Mouse (Mus musculus): ENCODE data around the gene Cstb. TPM values are rescaled to one million over a fixed set of nuclear protein-coding genes. Genes with fewer than 3 reads are reported as not detected.
A peak's percentile ranks its signal among the peaks of the same experiment; 100 is the strongest.
"Not testable (repeated sequence)": the region's sequence is repeated elsewhere in the genome, so short reads cannot be mapped to it uniquely, and the experiment has no call there.

Gene Cstb
- polyA plus RNA-seq, 1 experiment from 2014 or later = 96.6 TPM

DNA sequence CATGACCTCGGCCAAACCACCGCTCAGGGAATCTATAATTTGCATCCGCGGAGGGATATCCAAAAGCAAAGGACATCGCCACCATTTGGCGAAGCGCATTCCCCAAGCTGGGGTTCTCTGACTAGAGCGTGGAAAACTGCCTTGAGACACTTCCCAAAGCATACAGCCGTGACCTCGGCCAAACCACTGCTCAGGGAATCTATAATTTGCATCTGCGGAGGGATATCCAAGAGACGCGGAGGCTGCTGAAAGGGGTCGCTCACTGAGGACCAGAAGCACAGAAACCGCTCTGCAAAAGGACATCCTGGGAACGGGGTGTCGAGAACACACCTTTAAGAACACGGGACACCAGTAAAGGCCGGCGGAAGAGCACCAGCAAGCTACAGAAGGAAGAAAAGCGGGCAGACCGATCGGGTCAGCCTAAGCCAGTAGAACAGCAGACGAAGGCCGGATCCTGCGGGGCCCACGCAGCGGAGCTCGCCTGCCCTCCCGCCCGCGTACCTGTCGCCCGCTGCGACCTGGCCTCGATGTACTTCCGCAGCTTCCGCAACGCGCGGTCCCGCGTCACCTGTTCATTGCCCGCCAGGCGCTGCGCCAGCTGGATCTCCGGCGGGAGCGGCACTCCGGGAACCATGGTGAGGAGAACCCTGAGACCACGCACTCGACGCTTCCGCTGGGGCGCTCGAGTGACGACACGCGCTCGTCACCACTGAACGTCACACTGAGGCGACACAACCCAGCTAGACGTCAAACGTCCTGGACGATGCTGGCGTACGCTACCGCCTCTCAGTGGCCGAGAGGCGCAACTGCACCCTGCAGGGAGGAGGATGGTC, 12.9 kb upstream of the Cstb start, which contains the start of gene Rrp1:
Rrp1 (minus strand) TSS at position 725 of the 833 bp plus-strand sequence.
- peak; percentile 97 for ATAC-seq
- under 1% methylated on average over 70 of the region's 70 CpGs for WGBS
- Histone ChIP-seq H3K9ac (replicated peaks; ENCODE audit: low read depth, low read length) (peak within 1 kb of the TSS; percentile 87), H3K36me3 (ENCODE audit: control insufficient read depth, insufficient read depth) (peaks cover 16% of the 10 kb centered on the region), H3K4me3 (replicated peaks; ENCODE audit: low read length) (peak within 1 kb of the TSS; percentile 94), H3K9me3 (ENCODE audit: control insufficient read depth, low read length) (no peaks in the 10 kb centered on the region), H3K27me3 (replicated peaks; ENCODE audit: control insufficient read depth, insufficient read depth, low read length) (no peaks in the 10 kb centered on the region), H3K27ac (ENCODE audit: low read length) (peak within 1 kb of the TSS; percentile 87), H3K4me1 (replicated peaks; ENCODE audit: control insufficient read depth, insufficient read depth, low read length) (peaks cover 15% of the 10 kb centered on the region), H3K4me2 (ENCODE audit: low read length) (peak within 1 kb of the TSS; percentile 85)

DNA sequence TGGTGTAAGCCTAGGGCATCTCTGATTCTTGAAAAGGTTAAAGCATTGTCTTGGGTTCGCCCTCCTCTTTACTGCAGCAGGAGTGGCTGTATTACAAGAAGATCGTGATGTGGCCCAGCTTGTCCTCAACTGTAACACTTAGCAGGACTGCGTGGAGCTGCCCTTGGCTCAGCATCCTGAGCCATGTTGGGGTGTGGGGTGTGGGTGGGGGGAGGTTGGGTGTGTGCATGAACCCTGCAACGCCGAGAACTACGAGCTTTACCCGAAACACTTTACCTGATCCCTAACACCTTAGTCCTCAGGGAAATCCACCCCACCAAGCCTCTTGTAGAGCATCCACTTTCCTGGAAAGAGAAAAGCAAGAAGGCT, 12.3 kb upstream of the Cstb start:
- H3K9ac ChIP-seq (replicated peaks; ENCODE audit: low read depth, low read length) = peak overlapping the region; percentile 87; the same call in 1 of the 2 replicates
- WGBS = 42% methylated on average over 7 of the region's 7 CpGs
- peaks cover 16% of the 10 kb centered on the region for H3K36me3 ChIP-seq (ENCODE audit: control insufficient read depth, insufficient read depth)
- H3K27ac ChIP-seq (ENCODE audit: low read length) = no peak overlapping the region; the same call in 1 of the 2 replicates
- no peak; the same call in 1 of the 2 replicates for ATAC-seq
- no peaks in the 10 kb centered on the region for H3K9me3 ChIP-seq (ENCODE audit: control insufficient read depth, low read length)
- H3K4me1 ChIP-seq (replicated peaks; ENCODE audit: control insufficient read depth, insufficient read depth, low read length) = peaks cover 15% of the 10 kb centered on the region
- H3K4me2 ChIP-seq (ENCODE audit: low read length) = peak overlapping the region; percentile 85
- H3K27me3 ChIP-seq (replicated peaks; ENCODE audit: control insufficient read depth, insufficient read depth, low read length) = no peaks in the 10 kb centered on the region
- peak overlapping the region; percentile 94 for H3K4me3 ChIP-seq (replicated peaks; ENCODE audit: low read length)

DNA sequence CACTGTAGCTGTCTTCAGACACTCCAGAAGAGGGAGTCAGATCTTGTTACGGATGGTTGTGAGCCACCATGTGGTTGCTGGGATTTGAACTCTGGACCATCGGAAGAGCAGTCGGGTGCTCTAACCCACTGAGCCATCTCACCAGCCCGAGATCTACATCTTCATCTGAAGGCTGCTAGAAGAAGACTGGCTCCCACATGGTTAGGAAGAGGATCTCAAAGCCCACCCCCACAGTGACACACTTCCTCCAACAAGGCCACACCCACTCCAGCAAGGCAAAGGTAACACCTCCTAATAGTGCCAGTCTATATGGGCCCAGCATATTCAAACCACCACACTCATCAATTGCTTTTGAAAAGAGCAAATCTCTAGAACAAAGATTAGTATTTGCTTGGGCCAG, 10.5 kb upstream of the Cstb start:
- peaks cover 15% of the 10 kb centered on the region for H3K4me1 ChIP-seq (replicated peaks; ENCODE audit: control insufficient read depth, insufficient read depth, low read length)
- H3K9me3 ChIP-seq (ENCODE audit: control insufficient read depth, low read length); H3K9ac ChIP-seq (replicated peaks; ENCODE audit: low read depth, low read length); H3K27ac ChIP-seq (ENCODE audit: low read length); H3K4me3 ChIP-seq (replicated peaks; ENCODE audit: low read length); ATAC-seq; H3K4me2 ChIP-seq (ENCODE audit: low read length); H3K27me3 ChIP-seq (replicated peaks; ENCODE audit: control insufficient read depth, insufficient read depth, low read length); H3K36me3 ChIP-seq (ENCODE audit: control insufficient read depth, insufficient read depth): not testable (repeated sequence)
- 83% methylated on average over 3 of the region's 4 CpGs for WGBS

DNA sequence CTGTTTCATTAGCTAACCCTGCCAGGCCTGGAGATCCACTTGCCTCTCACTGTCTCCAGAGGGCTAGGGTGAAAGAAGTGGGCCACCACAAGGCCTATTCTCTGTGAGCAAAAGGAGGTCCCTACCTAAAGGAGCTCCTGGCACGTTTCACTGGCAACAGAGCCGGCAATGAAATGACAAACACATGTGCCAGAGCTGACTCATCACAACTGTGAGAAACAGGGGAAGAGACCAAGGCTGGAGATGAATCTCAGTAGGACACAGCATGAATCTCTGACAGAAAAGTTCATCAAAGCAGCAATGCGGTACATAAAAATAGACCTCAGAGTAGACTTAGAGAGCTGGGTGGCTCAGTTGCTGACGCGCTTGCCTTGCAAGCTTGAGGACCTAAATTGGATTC, 7.6 kb upstream of the Cstb start:
- ATAC-seq = no peak
- Histone ChIP-seq H3K4me3 (replicated peaks; ENCODE audit: low read length) (no peak overlapping the region), H3K36me3 (ENCODE audit: control insufficient read depth, insufficient read depth) (no peaks in the 10 kb centered on the region), H3K4me2 (ENCODE audit: low read length) (no peak overlapping the region), H3K4me1 (replicated peaks; ENCODE audit: control insufficient read depth, insufficient read depth, low read length) (peaks cover 3% of the 10 kb centered on the region; the same call in 1 of the 2 replicates), H3K27me3 (replicated peaks; ENCODE audit: control insufficient read depth, insufficient read depth, low read length) (no peaks in the 10 kb centered on the region), H3K27ac (ENCODE audit: low read length) (no peak overlapping the region), H3K9me3 (ENCODE audit: control insufficient read depth, low read length) (no peaks in the 10 kb centered on the region), H3K9ac (replicated peaks; ENCODE audit: low read depth, low read length) (no peak overlapping the region)
- 61% methylated on average over 5 of the region's 5 CpGs for WGBS

DNA sequence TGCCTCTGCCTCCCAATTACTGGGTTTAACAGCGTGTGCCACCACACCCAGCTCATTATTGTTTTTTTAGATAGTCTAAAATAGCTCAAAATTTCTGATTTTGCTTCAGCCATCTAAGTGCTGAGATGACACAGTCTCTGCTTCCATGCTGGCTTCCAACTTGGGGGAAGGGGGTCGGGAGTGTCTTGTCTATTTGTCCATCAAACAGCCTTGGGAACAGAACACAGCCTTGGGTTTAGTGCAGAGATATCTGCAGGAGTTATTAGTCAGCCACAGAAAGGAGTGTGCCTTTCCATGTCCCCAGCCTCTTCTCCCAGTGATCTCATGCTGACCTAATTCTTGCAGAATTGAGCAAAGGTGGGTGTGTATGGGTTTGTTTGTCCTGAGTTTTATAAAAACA, 6.7 kb upstream of the Cstb start:
- ATAC-seq = no peak
- H3K9ac ChIP-seq (replicated peaks; ENCODE audit: low read depth, low read length) = no peak overlapping the region
- no peaks in the 10 kb centered on the region for H3K27me3 ChIP-seq (replicated peaks; ENCODE audit: control insufficient read depth, insufficient read depth, low read length)
- no peak overlapping the region for H3K4me3 ChIP-seq (replicated peaks; ENCODE audit: low read length)
- H3K4me2 ChIP-seq (ENCODE audit: low read length) = no peak overlapping the region
- no peaks in the 10 kb centered on the region for H3K4me1 ChIP-seq (replicated peaks; ENCODE audit: control insufficient read depth, insufficient read depth, low read length)
- no peak overlapping the region for H3K27ac ChIP-seq (ENCODE audit: low read length)
- no peaks in the 10 kb centered on the region for H3K9me3 ChIP-seq (ENCODE audit: control insufficient read depth, low read length)
- WGBS = 83% methylated on average over 2 of the region's 2 CpGs
- no peaks in the 10 kb centered on the region for H3K36me3 ChIP-seq (ENCODE audit: control insufficient read depth, insufficient read depth)

DNA sequence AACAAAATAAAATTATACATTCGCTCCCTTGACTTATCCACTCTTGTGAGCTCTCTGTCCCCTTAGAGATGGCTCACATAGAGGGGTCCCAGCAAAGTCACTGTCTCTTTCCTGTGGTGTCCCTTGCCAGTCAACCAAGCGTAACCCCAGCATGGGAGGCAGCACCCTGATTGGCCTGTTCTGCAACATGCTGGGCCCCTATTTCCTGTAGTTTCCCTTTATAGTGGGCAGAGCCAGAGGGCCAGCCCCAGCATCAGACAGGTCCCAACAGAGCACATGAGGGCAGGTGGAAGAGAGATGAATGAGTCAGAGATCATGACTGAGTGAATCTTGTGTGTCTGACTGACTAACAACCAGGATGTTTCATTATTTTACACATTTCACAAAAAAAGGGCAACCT, 4.5 kb upstream of the Cstb start:
- Histone ChIP-seq H3K9ac (replicated peaks; ENCODE audit: low read depth, low read length) (no peak overlapping the region), H3K4me2 (ENCODE audit: low read length) (no peak overlapping the region), H3K9me3 (ENCODE audit: control insufficient read depth, low read length) (no peaks in the 10 kb centered on the region), H3K27me3 (replicated peaks; ENCODE audit: control insufficient read depth, insufficient read depth, low read length) (no peaks in the 10 kb centered on the region), H3K27ac (ENCODE audit: low read length) (no peak overlapping the region), H3K36me3 (ENCODE audit: control insufficient read depth, insufficient read depth) (no peaks in the 10 kb centered on the region), H3K4me1 (replicated peaks; ENCODE audit: control insufficient read depth, insufficient read depth, low read length) (peaks cover 6% of the 10 kb centered on the region), H3K4me3 (replicated peaks; ENCODE audit: low read length) (no peak overlapping the region)
- whole genome bisulfite sequencing = 82% methylated on average over 2 of the region's 2 CpGs
- ATAC-seq = no peak

DNA sequence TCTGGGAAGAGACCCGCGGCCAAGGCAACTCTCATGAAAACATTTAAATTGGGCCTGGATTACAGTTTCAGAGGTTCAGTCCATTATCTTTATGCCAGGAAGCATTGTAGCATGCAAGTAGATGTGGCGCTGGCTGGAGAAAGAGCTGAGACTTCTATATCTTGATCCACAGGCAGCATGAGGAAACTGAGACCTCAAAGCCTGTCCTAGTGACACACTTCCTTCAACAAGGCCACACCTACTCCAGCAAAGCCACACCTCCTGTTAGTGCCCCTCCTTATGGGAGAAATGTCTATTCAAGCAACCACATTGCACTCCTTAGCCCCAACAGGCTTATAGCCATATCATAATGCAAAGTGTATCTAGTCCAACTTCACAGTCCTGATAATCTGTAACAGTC, 2.9 kb upstream of the Cstb start:
- Histone ChIP-seq H3K4me2 (ENCODE audit: low read length) (no peak overlapping the region), H3K9ac (replicated peaks; ENCODE audit: low read depth, low read length) (no peak overlapping the region), H3K36me3 (ENCODE audit: control insufficient read depth, insufficient read depth) (peaks cover under 1% of the 10 kb centered on the region; the same call in 1 of the 2 replicates), H3K4me3 (replicated peaks; ENCODE audit: low read length) (no peak overlapping the region), H3K27ac (ENCODE audit: low read length) (no peak overlapping the region), H3K4me1 (replicated peaks; ENCODE audit: control insufficient read depth, insufficient read depth, low read length) (peaks cover 17% of the 10 kb centered on the region), H3K27me3 (replicated peaks; ENCODE audit: control insufficient read depth, insufficient read depth, low read length) (no peaks in the 10 kb centered on the region), H3K9me3 (ENCODE audit: control insufficient read depth, low read length) (no peaks in the 10 kb centered on the region)
- 95% methylated on average over 3 of the region's 3 CpGs for WGBS
- no peak for ATAC-seq

DNA sequence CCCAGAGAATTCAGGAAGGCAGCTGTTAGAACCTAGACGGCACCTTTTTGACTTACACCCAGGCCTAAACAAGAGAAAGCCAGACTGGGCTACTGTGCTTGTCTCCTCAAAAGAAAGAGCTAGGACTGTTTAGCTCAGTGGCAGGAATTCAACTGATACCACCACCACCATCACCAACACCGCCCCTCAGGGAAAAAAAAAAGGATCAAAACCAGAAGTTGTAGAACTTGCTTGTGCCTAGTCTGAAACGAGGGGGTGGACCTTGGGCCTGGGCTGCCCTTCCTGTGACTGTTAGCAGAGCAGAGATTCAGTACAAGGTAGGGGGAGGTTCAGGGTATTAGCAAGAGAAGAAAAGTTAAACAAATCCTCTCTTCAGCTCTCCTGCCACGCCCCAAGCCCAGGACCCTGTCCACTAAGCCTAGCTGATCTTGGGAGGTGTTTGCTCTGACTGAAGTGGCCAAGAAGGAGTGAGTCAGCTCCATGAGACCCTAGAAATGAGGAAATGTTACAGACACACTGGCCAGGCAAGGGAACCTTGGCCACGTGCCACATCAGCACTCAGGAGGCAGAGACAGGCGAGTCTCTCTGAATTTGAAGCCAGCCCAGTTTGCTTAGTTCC, 757 bp downstream of the Cstb start:
- Histone ChIP-seq H3K4me3 (replicated peaks; ENCODE audit: low read length) (peak overlapping the region; percentile 80), H3K9ac (replicated peaks; ENCODE audit: low read depth, low read length) (peak overlapping the region; percentile 92), H3K27me3 (replicated peaks; ENCODE audit: control insufficient read depth, insufficient read depth, low read length) (no peaks in the 10 kb centered on the region), H3K4me1 (replicated peaks; ENCODE audit: control insufficient read depth, insufficient read depth, low read length) (peaks cover 17% of the 10 kb centered on the region), H3K27ac (ENCODE audit: low read length) (no peak overlapping the region), H3K9me3 (ENCODE audit: control insufficient read depth, low read length) (no peaks in the 10 kb centered on the region), H3K36me3 (ENCODE audit: control insufficient read depth, insufficient read depth) (peaks cover 10% of the 10 kb centered on the region), H3K4me2 (ENCODE audit: low read length) (peak overlapping the region; percentile 52)
- 50% methylated on average over 6 of the region's 6 CpGs for WGBS
- no peak for ATAC-seq

DNA sequence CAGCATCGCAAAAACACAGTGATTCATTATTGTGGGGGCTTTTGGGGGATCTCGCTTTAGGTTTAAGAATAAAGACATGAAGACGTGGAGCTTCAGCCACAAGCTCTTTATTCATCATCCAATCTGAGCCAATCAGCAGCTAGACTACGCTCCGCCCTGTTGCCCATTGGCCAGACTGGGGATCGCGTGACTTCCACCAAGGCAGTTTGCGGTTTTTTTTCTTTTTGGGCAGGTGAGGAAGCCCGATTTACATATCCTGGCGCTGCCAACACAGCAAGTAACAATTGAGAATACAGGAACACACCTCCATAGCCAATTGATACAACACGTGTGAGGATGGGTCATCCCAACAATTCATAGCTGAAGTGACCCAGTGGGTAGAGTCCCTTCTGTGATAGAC, 2.6 kb downstream of the Cstb start:
- WGBS = 93% methylated on average over 11 of the region's 11 CpGs
- H3K4me2 ChIP-seq (ENCODE audit: low read length) = no peak overlapping the region
- no peaks in the 10 kb centered on the region for H3K27me3 ChIP-seq (replicated peaks; ENCODE audit: control insufficient read depth, insufficient read depth, low read length)
- H3K27ac ChIP-seq (ENCODE audit: low read length) = no peak overlapping the region
- H3K9me3 ChIP-seq (ENCODE audit: control insufficient read depth, low read length) = no peaks in the 10 kb centered on the region
- H3K9ac ChIP-seq (replicated peaks; ENCODE audit: low read depth, low read length) = no peak overlapping the region
- H3K36me3 ChIP-seq (ENCODE audit: control insufficient read depth, insufficient read depth) = peaks cover 10% of the 10 kb centered on the region
- H3K4me3 ChIP-seq (replicated peaks; ENCODE audit: low read length) = no peak overlapping the region
- peaks cover 17% of the 10 kb centered on the region for H3K4me1 ChIP-seq (replicated peaks; ENCODE audit: control insufficient read depth, insufficient read depth, low read length)
- ATAC-seq = no peak
